Mouse (Mus musculus) megakaryocyte, embryonic 14.5 days (primary cell): ENCODE measurements around the gene Cpox.

Source experiments
- FLI1 ChIP-seq: IDR thresholded peaks from 2 replicates; pipeline ENCODE4 v1.6.1; 2012; ENCODE audit warnings: low read length, inconsistent platforms, mixed read lengths
- GATA1 ChIP-seq: IDR thresholded peaks from 3 replicates; pipeline ENCODE4 v1.6.1; 2012; ENCODE audit warnings: mixed read lengths, low read length, inconsistent platforms, borderline replicate concordance

DNA sequence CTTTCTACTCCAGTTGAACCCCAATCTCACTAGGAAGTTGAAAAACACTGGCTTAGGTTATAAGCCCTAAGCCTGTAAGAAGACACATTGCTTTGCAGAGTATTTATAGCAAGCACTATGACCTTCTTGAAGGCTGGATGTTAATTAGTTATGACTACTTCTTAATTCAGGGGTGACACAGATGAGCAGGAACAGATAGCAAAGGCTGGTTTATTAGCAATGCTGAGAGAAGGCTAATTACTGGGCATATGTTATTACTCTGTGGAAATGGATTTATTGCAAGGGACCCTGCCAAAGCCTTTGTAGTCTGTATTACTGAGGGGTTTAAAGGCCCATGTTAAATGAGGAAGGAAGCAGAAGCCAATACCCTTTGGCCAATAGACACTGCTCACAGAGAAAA lies 34.9 kb downstream of the Cpox start:
- TF ChIP-seq GATA1 (no peak), FLI1 (no peak)
